Mouse (Mus musculus): ENCODE data around the gene Tceal5.

DNA sequence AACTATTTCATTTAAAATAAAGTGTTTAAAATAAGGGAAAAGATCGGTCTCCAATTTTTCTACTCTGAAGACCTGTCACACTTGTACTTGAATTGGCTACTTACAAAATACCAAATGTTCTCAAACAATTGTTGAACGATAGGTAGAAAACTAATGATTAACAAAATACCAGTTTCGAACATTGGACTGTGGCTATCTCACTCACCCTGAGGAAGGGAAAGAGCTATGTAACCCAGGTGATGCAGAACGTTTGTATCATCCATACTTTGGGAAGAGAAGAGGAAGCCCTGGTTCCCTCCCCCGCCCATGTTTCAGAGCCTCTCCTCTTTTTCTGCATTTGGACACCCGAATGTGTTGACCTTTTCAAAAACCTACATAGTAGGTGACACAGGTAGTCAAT lies 730 bp upstream of the Tceal5 start:
- TF ChIP-seq GATA1 (IDR thresholded peaks at IDR 0.05; ENCODE audit: borderline replicate concordance, low read length) = no peak
- no peak for TF ChIP-seq FLI1 (IDR thresholded peaks at IDR 0.05; ENCODE audit: low read length)

All from megakaryocyte, embryonic 14.5 days (primary cell).